Mouse (Mus musculus) liver, adult 2 months (tissue): ENCODE data around the gene Bcl2l12.

Experiments
- CTCF ChIP-seq: fragments of 200-500 bp; IDR thresholded peaks from 2 replicates; pipeline ENCODE4 v1.5.1; 2011; ENCODE audit warnings: low read depth, low read length, control low read depth
- POLR2A ChIP-seq: fragments of 200-500 bp; IDR thresholded peaks from 2 replicates; pipeline ENCODE4 v1.6.1; 2011; ENCODE audit warnings: low read length, control low read depth; ENCODE audit not compliant: insufficient read depth; ENCODE audit errors: extremely low read depth

GRCm38 (mm10) chr7:45007141-45007540 is 8.6 kb upstream of the Bcl2l12 start:
- TF ChIP-seq POLR2A (no peak), CTCF (no peak)
